Mouse (Mus musculus) heart, embryonic 12.5 days (tissue): ENCODE results near the gene Mrpl21. TPM values are rescaled to one million over a fixed set of nuclear protein-coding genes. Genes with fewer than 3 reads are reported as not detected.
A peak's percentile ranks its signal among the peaks of the same experiment; 100 is the strongest.

Source experiments
- ATAC-seq: fragments of 200-750 bp; cut with Nextera tagmentation; 2 replicates; pipeline ENCODE4 v1.8.0; 2017; ENCODE audit warnings: moderate TSS enrichment, moderate library complexity; ENCODE audit not compliant: insufficient number of reproducible peaks, low FRiP score
- H3K27ac ChIP-seq: fragments of 300-500 bp; sonication (generic); 2 replicates; pipeline ENCODE4 v1.5.1; 2016; ENCODE audit warnings: mild to moderate bottlenecking, moderate library complexity; ENCODE audit not compliant: poor library complexity, severe bottlenecking
- H3K27me3 ChIP-seq: fragments of 300-500 bp; sonication (generic); replicated peaks from 2 replicates; pipeline ENCODE4 v1.6.1; 2016; ENCODE audit warnings: mild to moderate bottlenecking, moderate library complexity
- H3K36me3 ChIP-seq: fragments of 300-500 bp; sonication (generic); 2 replicates; pipeline ENCODE4 v1.6.1; 2016; ENCODE audit warnings: mild to moderate bottlenecking, moderate library complexity
- H3K4me1 ChIP-seq: fragments of 300-500 bp; sonication (generic); replicated peaks from 2 replicates; pipeline ENCODE4 v1.6.1; 2016; ENCODE audit warnings: mild to moderate bottlenecking
- H3K4me2 ChIP-seq: fragments of 300-500 bp; sonication (generic); 2 replicates; pipeline ENCODE4 v1.6.1; 2016; ENCODE audit warnings: mild to moderate bottlenecking, moderate library complexity
- H3K4me3 ChIP-seq: fragments of 300-500 bp; sonication (generic); 2 replicates; pipeline ENCODE4 v1.5.1; 2016; ENCODE audit warnings: mild to moderate bottlenecking
- H3K9ac ChIP-seq: fragments of 300-500 bp; sonication (generic); 2 replicates; pipeline ENCODE4 v1.6.1; 2016; ENCODE audit warnings: mild to moderate bottlenecking, moderate library complexity
- H3K9me3 ChIP-seq: fragments of 300-500 bp; sonication (generic); replicated peaks from 2 replicates; pipeline ENCODE4 v1.6.1; 2016; ENCODE audit warnings: mild to moderate bottlenecking, moderate library complexity
- WGBS: fragments of 180-500 bp; shearing (Covaris S2); methylation state at CpG from one replicate; pipeline ENCODE4 v1.1.7; 2016; 5-methylcytosine and 5-hydroxymethylcytosine counted together
- polyA plus RNA-seq: library from polyadenylated mRNA; unstranded; fragments of >200 nt; fragmentation: Nextera tagmentation; extraction: Ambion mirVana; gene quantifications from 2 replicates; pipeline ENCODE4 v1.2.1, GENCODE M21; 2016

The Mrpl21 gene
- polyA plus RNA-seq, 1 experiment from 2014 or later, result 98.1 TPM

- Histone ChIP-seq H3K36me3 (no peaks in the 10 kb centered on the region), H3K27ac (peak overlapping the region; percentile 96), H3K4me3 (peak overlapping the region; percentile 57), H3K27me3 (no peaks in the 10 kb centered on the region), H3K9ac (peak overlapping the region; percentile 81), H3K4me1 (peaks cover 33% of the 10 kb centered on the region), H3K9me3 (no peaks in the 10 kb centered on the region), H3K4me2 (peak overlapping the region; percentile 97)
- peak; percentile 82 for ATAC-seq
- under 1% methylated on average over 59 of the region's 59 CpGs for WGBS
These were observed 42.4 kb downstream of the Mrpl21 start for GRCm38 (mm10) chr19:3324931-3325711.

GRCm38 (mm10) chr19:3325771-3326478 lies 43.2 kb downstream of the Mrpl21 start:
- Histone ChIP-seq H3K36me3 (no peaks in the 10 kb centered on the region), H3K4me2 (peak overlapping the region; percentile 97), H3K27ac (peak overlapping the region; percentile 96), H3K4me1 (peaks cover 33% of the 10 kb centered on the region), H3K27me3 (no peaks in the 10 kb centered on the region), H3K9ac (peak overlapping the region; percentile 46; the same call in 1 of the 2 replicates), H3K4me3 (peak overlapping the region; percentile 57), H3K9me3 (no peaks in the 10 kb centered on the region)
- WGBS, result 39% methylated on average over 15 of the region's 15 CpGs
- ATAC-seq, result no peak

- ATAC-seq, result no peak
- H3K27me3 ChIP-seq, result no peaks in the 10 kb centered on the region
- H3K27ac ChIP-seq, result no peak overlapping the region
- no peaks in the 10 kb centered on the region for H3K36me3 ChIP-seq
- no peak overlapping the region for H3K4me3 ChIP-seq
- no peaks in the 10 kb centered on the region for H3K9me3 ChIP-seq
- 85% methylated on average over 12 of the region's 12 CpGs for WGBS
- H3K4me1 ChIP-seq, result peaks cover 30% of the 10 kb centered on the region
- H3K9ac ChIP-seq, result no peak overlapping the region
- peak overlapping the region; percentile 97 for H3K4me2 ChIP-seq
These were observed 43.9 kb downstream of the Mrpl21 start for GRCm38 (mm10) chr19:3326479-3327047.

DNA sequence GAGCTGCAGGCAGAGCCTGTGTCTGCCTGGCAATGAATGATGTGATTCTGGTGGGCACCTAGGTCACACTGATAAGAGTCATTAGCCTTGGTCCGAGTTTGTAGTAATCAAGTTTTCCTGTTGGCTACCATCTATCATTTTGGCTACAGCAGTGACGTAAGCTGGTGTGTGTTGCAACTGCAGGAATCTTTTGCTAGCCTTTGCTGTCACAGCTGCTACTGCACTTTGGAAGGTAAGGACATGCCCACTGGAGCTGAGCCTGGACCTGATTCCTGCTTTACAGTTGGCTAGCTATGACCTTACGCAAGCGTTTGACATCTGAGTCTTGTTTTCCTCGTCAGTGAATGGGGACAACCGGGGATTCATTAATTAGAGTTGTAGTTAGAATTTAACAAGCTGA lies 50.5 kb downstream of the Mrpl21 start:
- no peak overlapping the region for H3K9ac ChIP-seq
- peaks cover 11% of the 10 kb centered on the region; the same call in 1 of the 2 replicates for H3K4me1 ChIP-seq
- no peak overlapping the region for H3K4me2 ChIP-seq
- 70% methylated on average over 6 of the region's 6 CpGs for WGBS
- H3K36me3 ChIP-seq, result no peaks in the 10 kb centered on the region
- ATAC-seq, result no peak
- H3K27me3 ChIP-seq, result no peaks in the 10 kb centered on the region
- no peak overlapping the region for H3K27ac ChIP-seq
- H3K9me3 ChIP-seq, result no peaks in the 10 kb centered on the region
- H3K4me3 ChIP-seq, result no peak overlapping the region

- H3K4me2 ChIP-seq, result no peak overlapping the region
- no peak overlapping the region for H3K4me3 ChIP-seq
- H3K4me1 ChIP-seq, result peaks cover 11% of the 10 kb centered on the region; the same call in 1 of the 2 replicates
- no peak for ATAC-seq
- 74% methylated on average over 17 of the region's 17 CpGs for WGBS
- H3K27me3 ChIP-seq, result no peaks in the 10 kb centered on the region
- H3K27ac ChIP-seq, result no peak overlapping the region
- H3K9me3 ChIP-seq, result no peaks in the 10 kb centered on the region
- no peaks in the 10 kb centered on the region for H3K36me3 ChIP-seq
- H3K9ac ChIP-seq, result no peak overlapping the region
These were observed 51.2 kb downstream of the Mrpl21 start for GRCm38 (mm10) chr19:3333694-3334515.

- no peak overlapping the region for H3K9ac ChIP-seq
- H3K36me3 ChIP-seq, result no peaks in the 10 kb centered on the region
- H3K27me3 ChIP-seq, result no peaks in the 10 kb centered on the region
- no peaks in the 10 kb centered on the region for H3K9me3 ChIP-seq
- H3K27ac ChIP-seq, result no peak overlapping the region
- 64% methylated on average over 4 of the region's 4 CpGs for WGBS
- no peak overlapping the region for H3K4me2 ChIP-seq
- no peak for ATAC-seq
- H3K4me1 ChIP-seq, result peaks cover 11% of the 10 kb centered on the region; the same call in 1 of the 2 replicates
- H3K4me3 ChIP-seq, result no peak overlapping the region
These were observed 51.8 kb downstream of the Mrpl21 start for GRCm38 (mm10) chr19:3334550-3334949.

- H3K4me1 ChIP-seq, result peaks cover 11% of the 10 kb centered on the region; the same call in 1 of the 2 replicates
- no peak for ATAC-seq
- H3K27ac ChIP-seq, result no peak overlapping the region
- H3K9ac ChIP-seq, result no peak overlapping the region
- no peaks in the 10 kb centered on the region for H3K36me3 ChIP-seq
- no peak overlapping the region for H3K4me2 ChIP-seq
- H3K9me3 ChIP-seq, result no peaks in the 10 kb centered on the region
- H3K4me3 ChIP-seq, result no peak overlapping the region
- H3K27me3 ChIP-seq, result no peaks in the 10 kb centered on the region
- 77% methylated on average over 1 of the region's 1 CpGs for WGBS
These were observed 53.2 kb downstream of the Mrpl21 start for GRCm38 (mm10) chr19:3335917-3336316.

GRCm38 (mm10) chr19:3336485-3337255 lies 54.0 kb downstream of the Mrpl21 start:
- WGBS, result 62% methylated on average over 8 of the region's 8 CpGs

DNA sequence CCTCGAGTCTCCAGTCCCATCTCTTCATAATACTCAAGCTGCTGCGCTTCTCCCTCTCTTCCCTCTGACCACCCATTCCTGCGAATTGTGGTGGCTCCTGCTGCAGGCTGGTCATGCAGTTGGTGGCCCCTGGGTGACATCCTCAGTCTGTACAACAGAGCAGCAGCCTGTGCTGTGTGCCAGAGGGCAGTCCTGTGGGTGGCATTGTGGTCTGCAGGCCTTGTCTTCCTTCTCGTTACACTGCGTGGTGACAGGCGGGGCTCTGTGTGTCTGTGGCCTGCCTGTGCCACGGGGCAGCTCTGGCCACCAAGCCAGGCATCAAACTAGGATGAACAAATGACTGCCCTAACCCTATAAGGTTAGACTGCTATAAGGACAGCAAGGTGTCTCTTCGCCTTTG lies 56.5 kb downstream of the Mrpl21 start:
- 0 out of 2 replicates have a peak, but pooled peaks cover 4% of the 10 kb centered on the region for H3K9me3 ChIP-seq
- H3K27me3 ChIP-seq, result no peaks in the 10 kb centered on the region
- no peak overlapping the region for H3K27ac ChIP-seq
- WGBS, result 79% methylated on average over 8 of the region's 8 CpGs
- H3K4me3 ChIP-seq, result no peak overlapping the region
- no peak overlapping the region for H3K9ac ChIP-seq
- no peak for ATAC-seq
- no peak overlapping the region for H3K4me2 ChIP-seq
- H3K4me1 ChIP-seq, result peaks cover 11% of the 10 kb centered on the region; the same call in 1 of the 2 replicates
- no peaks in the 10 kb centered on the region for H3K36me3 ChIP-seq

More at GRCm38 (mm10) chr19:3336485-3337255, 54.0 kb downstream of the Mrpl21 start:
- Histone ChIP-seq H3K4me3 (no peak overlapping the region), H3K36me3 (no peaks in the 10 kb centered on the region), H3K4me1 (peaks cover 11% of the 10 kb centered on the region; the same call in 1 of the 2 replicates), H3K27ac (no peak overlapping the region), H3K4me2 (no peak overlapping the region), H3K9ac (no peak overlapping the region), H3K9me3 (no peaks in the 10 kb centered on the region), H3K27me3 (no peaks in the 10 kb centered on the region)
- ATAC-seq, result no peak

- no peak for ATAC-seq
- Histone ChIP-seq H3K4me1 (peaks cover 7% of the 10 kb centered on the region; the same call in 1 of the 2 replicates), H3K27me3 (no peaks in the 10 kb centered on the region), H3K27ac (no peak overlapping the region), H3K4me3 (no peak overlapping the region), H3K4me2 (no peak overlapping the region), H3K36me3 (no peaks in the 10 kb centered on the region), H3K9ac (no peak overlapping the region), H3K9me3 (0 out of 2 replicates have a peak, but pooled peaks cover 4% of the 10 kb centered on the region)
- 57% methylated on average over 3 of the region's 3 CpGs for WGBS
These were observed 58.3 kb downstream of the Mrpl21 start for GRCm38 (mm10) chr19:3341021-3341420.
